Mouse (Mus musculus) MEL (cell line): ENCODE results near the gene Galnt17. TPM values are rescaled to one million over a fixed set of nuclear protein-coding genes. Genes with fewer than 3 reads are reported as not detected.

Experiments
- DNase-seq: peaks from one replicate; pipeline ENCODE4 v3.0.0; 2011; ENCODE audit warnings: low read depth, low spot score
- H3K27ac ChIP-seq: 2 replicates; pipeline ENCODE4 v1.5.1; 2012; ENCODE audit warnings: low read depth, mild to moderate bottlenecking, control low read depth, low read length, moderate library complexity; ENCODE audit not compliant: control insufficient read depth
- H3K27me3 ChIP-seq, 2 experiments: fragments of 150-350 bp in 1 of 2; sonication (generic) in 1 of 2; 2 replicates each; pipeline ENCODE4 v1.6.1; 2012; ENCODE audit warnings: low read length in 2 of 2, mild to moderate bottlenecking in 2 of 2, improper control_type of control experiment in 1 of 2, moderate library complexity in 1 of 2; ENCODE audit not compliant: insufficient read depth in 2 of 2, control insufficient read depth in 1 of 2
- H3K36me3 ChIP-seq, 2 experiments: 2 replicates each; pipeline ENCODE4 v1.6.1; 2012 to 2014; ENCODE audit warnings: low read length in 2 of 2, improper control_type of control experiment in 1 of 2, inconsistent platforms in 1 of 2, mild to moderate bottlenecking in 1 of 2; ENCODE audit not compliant: insufficient read depth in 2 of 2, control insufficient read depth in 1 of 2
- H3K4me1 ChIP-seq, 2 experiments: fragments of 150-350 bp in 1 of 2; sonication (generic) in 1 of 2; 2 replicates each; pipeline ENCODE4 v1.6.1; 2012; ENCODE audit warnings: low read length in 2 of 2, improper control_type of control experiment in 1 of 2, mild to moderate bottlenecking in 1 of 2; ENCODE audit not compliant: insufficient read depth in 2 of 2, control insufficient read depth in 1 of 2
- H3K4me3 ChIP-seq, 2 experiments: fragments of 150-350 bp in 1 of 2; sonication (generic) in 1 of 2; 2 replicates each; pipeline ENCODE4 v1.5.1; 2012; ENCODE audit warnings: low read depth in 2 of 2, low read length in 2 of 2, mild to moderate bottlenecking in 2 of 2, moderate library complexity in 2 of 2, control low read depth in 1 of 2, improper control_type of control experiment in 1 of 2; ENCODE audit not compliant: control insufficient read depth in 1 of 2, insufficient read depth in 1 of 2
- H3K79me2 ChIP-seq: 2 replicates; pipeline ENCODE4 v1.6.1; 2012; ENCODE audit warnings: mild to moderate bottlenecking, low read length, moderate library complexity; ENCODE audit not compliant: control insufficient read depth, poor library complexity, insufficient read depth
- H3K9ac ChIP-seq: 2 replicates; pipeline ENCODE4 v1.6.1; 2012; ENCODE audit warnings: low read depth, mild to moderate bottlenecking, control low read depth, low read length, moderate library complexity; ENCODE audit not compliant: control insufficient read depth, poor library complexity, severe bottlenecking
- H3K9me3 ChIP-seq: fragments of 150-350 bp; sonication (generic); replicated peaks from 2 replicates; pipeline ENCODE4 v1.6.1; 2012; ENCODE audit warnings: mild to moderate bottlenecking, low read length, improper control_type of control experiment, moderate library complexity; ENCODE audit not compliant: insufficient read depth
- CTCF ChIP-seq, 3 experiments: IDR thresholded peaks in 2 of 3; conservative IDR thresholded peaks in 1 of 3; 2 replicates each; pipeline ENCODE4 v1.5.1; 2011 to 2012; ENCODE audit warnings: low read length in 3 of 3, low read depth in 2 of 3, mild to moderate bottlenecking in 2 of 3, improper control_type of control experiment in 1 of 3, inconsistent platforms in 1 of 3, mixed read lengths in 1 of 3, moderate library complexity in 1 of 3; ENCODE audit not compliant: control insufficient read depth in 1 of 3, insufficient read depth in 1 of 3, poor library complexity in 1 of 3, severe bottlenecking in 1 of 3
- E2F4 ChIP-seq: IDR thresholded peaks from 2 replicates; pipeline ENCODE4 v1.6.1; 2011; ENCODE audit warnings: low read depth, low read length, improper control_type of control experiment, borderline replicate concordance
- ELF1 ChIP-seq: IDR thresholded peaks from 2 replicates; pipeline ENCODE4 v1.6.1; 2014; ENCODE audit warnings: low read depth, mild to moderate bottlenecking, inconsistent platforms, low read length, improper control_type of control experiment, moderate library complexity
- ETS1 ChIP-seq: IDR thresholded peaks from 2 replicates; pipeline ENCODE4 v1.6.1; 2012; ENCODE audit warnings: low read depth, mild to moderate bottlenecking, inconsistent platforms, low read length, improper control_type of control experiment, moderate library complexity
- HCFC1 ChIP-seq: IDR thresholded peaks from 2 replicates; pipeline ENCODE4 v1.6.1; 2012; ENCODE audit warnings: low read depth, mild to moderate bottlenecking, inconsistent platforms, low read length, improper control_type of control experiment, moderate library complexity
- JUND ChIP-seq: IDR thresholded peaks from 2 replicates; pipeline ENCODE4 v1.6.1; 2011; ENCODE audit warnings: low read depth, mild to moderate bottlenecking, improper control_type of control experiment, low read length
- MAX ChIP-seq: IDR thresholded peaks from 2 replicates; pipeline ENCODE4 v1.6.1; 2011; ENCODE audit warnings: low read length, improper control_type of control experiment
- MXI1 ChIP-seq: IDR thresholded peaks from 2 replicates; pipeline ENCODE4 v1.6.1; 2011; ENCODE audit warnings: mild to moderate bottlenecking, low read depth, low read length, improper control_type of control experiment
- NELFE ChIP-seq: IDR thresholded peaks from 2 replicates; pipeline ENCODE4 v1.6.1; 2011; ENCODE audit warnings: low read depth, low read length, improper control_type of control experiment
- POLR2AphosphoS2 ChIP-seq: IDR thresholded peaks from 2 replicates; pipeline ENCODE4 v1.6.1; 2011; ENCODE audit warnings: low read length, improper control_type of control experiment
- POLR2AphosphoS5 ChIP-seq: IDR thresholded peaks from 2 replicates; pipeline ENCODE4 v1.6.1; 2012; ENCODE audit warnings: low read depth, borderline replicate concordance, mild to moderate bottlenecking, inconsistent platforms, low read length, moderate library complexity, mixed read lengths
- RAD21 ChIP-seq: IDR thresholded peaks from 2 replicates; pipeline ENCODE4 v1.6.1; 2011; ENCODE audit warnings: mild to moderate bottlenecking, low read depth, low read length, improper control_type of control experiment
- SMC3 ChIP-seq: IDR thresholded peaks from 2 replicates; pipeline ENCODE4 v1.6.1; 2011; ENCODE audit warnings: low read depth, low read length, improper control_type of control experiment
- TBP ChIP-seq: IDR thresholded peaks from 2 replicates; pipeline ENCODE4 v1.8.0; 2011; ENCODE audit warnings: low read depth, low read length, improper control_type of control experiment
- ZNF384 ChIP-seq: IDR thresholded peaks from 2 replicates; pipeline ENCODE4 v1.6.1; 2012; ENCODE audit warnings: low read depth, mild to moderate bottlenecking, inconsistent platforms, low read length, improper control_type of control experiment
- polyA plus RNA-seq, 2 experiments: library from polyadenylated mRNA; stranded (reverse) in 1 of 2; unstranded in 1 of 2; fragments of >175 nt in 1 of 2; fragments of >200 nt in 1 of 2; gene quantifications; 2 replicates each; pipeline versions ENCODE4 v1.2.1 to v1.2.4; 2012; ENCODE audit warnings: low replicate concordance in 2 of 2, low read depth in 1 of 2; ENCODE audit not compliant: insufficient read length in 2 of 2, insufficient read depth in 1 of 2, missing spikeins in 1 of 2
- total RNA-seq: library from RNA; depleted of rRNA; stranded (reverse); fragments of 300-350 nt; gene quantifications from 2 replicates; pipeline ENCODE4 v1.2.3, GENCODE M21; 2012

Galnt17 gene
- total and polyA plus RNA-seq, 3 experiments: not detected

DNA sequence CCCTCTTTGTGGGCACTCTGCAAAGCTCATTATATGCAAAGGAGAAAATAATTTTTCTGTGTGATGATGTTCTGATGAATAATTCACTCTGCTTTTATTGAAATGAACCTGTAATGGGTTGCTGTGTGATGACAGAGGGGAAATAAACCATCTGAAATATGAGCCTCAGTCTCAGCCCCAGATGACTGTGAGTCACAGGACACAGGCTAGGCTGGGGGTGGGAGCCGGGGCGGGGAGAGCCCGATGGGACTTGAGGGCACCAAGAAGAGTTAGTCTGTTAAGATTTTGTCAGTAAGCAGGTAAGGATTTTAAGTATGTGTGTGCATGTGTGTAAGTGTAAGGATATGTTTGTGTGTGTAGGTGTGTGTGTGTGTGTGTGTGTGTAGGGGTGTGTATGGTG is 406.6 kb downstream of the Galnt17 start:
- Histone ChIP-seq H3K27ac (no peak overlapping the region), H3K4me1 (no peaks in the 10 kb centered on the region), H3K79me2 (no peaks in the 10 kb centered on the region), H3K36me3 (no peaks in the 10 kb centered on the region), H3K27me3 (no peaks in the 10 kb centered on the region), H3K9ac (no peak overlapping the region), H3K9me3 (no peaks in the 10 kb centered on the region)
- no peak for DNase-seq
- TF ChIP-seq MAX: no peak
- no peak for TF ChIP-seq SMC3
- TF ChIP-seq HCFC1: no peak
- TF ChIP-seq MXI1: no peak
- TF ChIP-seq, all 39 proteins: peak for 0
- no peak overlapping the region for H3K4me3 ChIP-seq

- no peaks in the 10 kb centered on the region for H3K27me3 ChIP-seq
- no peaks in the 10 kb centered on the region for H3K4me1 ChIP-seq
- no peaks in the 10 kb centered on the region for H3K9me3 ChIP-seq
- no peak overlapping the region for H3K4me3 ChIP-seq
- no peak for TF ChIP-seq ELF1
- peak; percentile 22 to 55 (median 39) for TF ChIP-seq CTCF (IDR thresholded peaks at IDR 0.05 in 2 of 3, conservative IDR thresholded peaks at IDR 0.05 in 1 of 3; ENCODE audit: control insufficient read depth in 1 of 3, insufficient read depth in 1 of 3, low read depth in 2 of 3, low read length in 3 of 3, poor library complexity in 1 of 3, severe bottlenecking in 1 of 3)
- TF ChIP-seq, all 39 proteins: peak for 1
- Histone ChIP-seq H3K79me2 (no peaks in the 10 kb centered on the region), H3K9ac (no peak overlapping the region), H3K27ac (no peak overlapping the region), H3K36me3 (no peaks in the 10 kb centered on the region)
- peak; percentile 3 for DNase-seq
Measured at GRCm38 (mm10) chr5:130895991-130896390, 412.3 kb downstream of the Galnt17 start.

- no peak overlapping the region for H3K27ac ChIP-seq
- H3K4me3 ChIP-seq: no peak overlapping the region
- no peaks in the 10 kb centered on the region for H3K4me1 ChIP-seq
- H3K9me3 ChIP-seq: no peaks in the 10 kb centered on the region
- DNase-seq: no peak
- H3K9ac ChIP-seq: no peak overlapping the region
- no peak for TF ChIP-seq ELF1
- no peak for TF ChIP-seq POLR2AphosphoS2
- TF ChIP-seq E2F4: no peak
- no peak for TF ChIP-seq NELFE
- no peak for TF ChIP-seq TBP
- TF ChIP-seq POLR2AphosphoS5: no peak
- TF ChIP-seq JUND: no peak
- no peak for TF ChIP-seq ZNF384
- no peak for TF ChIP-seq ETS1
- TF ChIP-seq RAD21: no peak
- H3K27me3 ChIP-seq: no peaks in the 10 kb centered on the region
- H3K79me2 ChIP-seq: no peaks in the 10 kb centered on the region
- H3K36me3 ChIP-seq: no peaks in the 10 kb centered on the region
Measured at GRCm38 (mm10) chr5:130891735-130892134, 416.6 kb downstream of the Galnt17 start.
